Mouse (Mus musculus) liver, embryonic 14.5 days (tissue): ENCODE measurements around the gene Agtpbp1.

Source experiments
- CTCF ChIP-seq: IDR thresholded peaks from 2 replicates; pipeline ENCODE4 v1.5.1; 2016; ENCODE audit warnings: antibody characterized with exemption, low read depth, control low read depth
- EP300 ChIP-seq: IDR thresholded peaks from 2 replicates; pipeline ENCODE4 v1.6.1; 2016; ENCODE audit warnings: antibody characterized with exemption, low read depth

- no peak for TF ChIP-seq EP300
- no peak for TF ChIP-seq CTCF
Measured at GRCm38 (mm10) chr13:59552286-59552685, 32.7 kb downstream of the Agtpbp1 start.
